Mouse (Mus musculus): ENCODE data around the gene B3galt4. TPM values are rescaled to one million over a fixed set of nuclear protein-coding genes. Genes with fewer than 3 reads are reported as not detected.
A peak's percentile ranks its signal among the peaks of the same experiment; 100 is the strongest.
"Not testable (repeated sequence)": the region's sequence is repeated elsewhere in the genome, so short reads cannot be mapped to it uniquely, and the experiment has no call there.

B3galt4 gene
- polyA plus RNA-seq, 1 experiment from 2014 or later, result 8.0 TPM

- H3K27ac ChIP-seq, result no peak overlapping the region
- no peak for ATAC-seq (ENCODE audit: low FRiP score, low read depth)
Measured at GRCm38 (mm10) chr17:33962876-33963275, 11.6 kb upstream of the B3galt4 start.

GRCm38 (mm10) chr17:33959948-33960347, 8.7 kb upstream of the B3galt4 start:
- peaks cover 10% of the 10 kb centered on the region for H3K4me1 ChIP-seq
- H3K27ac ChIP-seq, result no peak overlapping the region
- H3K9me3 ChIP-seq, result no peaks in the 10 kb centered on the region
- no peak overlapping the region for H3K4me2 ChIP-seq (replicated peaks)
- H3K36me3 ChIP-seq, result peaks cover 66% of the 10 kb centered on the region
- no peaks in the 10 kb centered on the region for H3K27me3 ChIP-seq
- no peak overlapping the region for H3K9ac ChIP-seq
- WGBS, result 92% methylated on average over 15 of the region's 15 CpGs
- no peak for ATAC-seq (ENCODE audit: low FRiP score, low read depth)
- H3K4me3 ChIP-seq, result no peak overlapping the region

More at GRCm38 (mm10) chr17:33962876-33963275, 11.6 kb upstream of the B3galt4 start:
- H3K4me2 ChIP-seq (replicated peaks), result no peak overlapping the region
- H3K4me3 ChIP-seq, result no peak overlapping the region
- H3K9me3 ChIP-seq, result no peaks in the 10 kb centered on the region
- peaks cover 82% of the 10 kb centered on the region for H3K36me3 ChIP-seq
- 89% methylated on average over 7 of the region's 7 CpGs for WGBS
- H3K27me3 ChIP-seq, result no peaks in the 10 kb centered on the region
- H3K4me1 ChIP-seq, result no peaks in the 10 kb centered on the region
- no peak overlapping the region for H3K9ac ChIP-seq

- ATAC-seq (ENCODE audit: low FRiP score, low read depth), result no peak
- peaks cover 17% of the 10 kb centered on the region for H3K4me1 ChIP-seq
- 95% methylated on average over 13 of the region's 13 CpGs for WGBS
Measured at GRCm38 (mm10) chr17:33959135-33959534, 7.8 kb upstream of the B3galt4 start.

GRCm38 (mm10) chr17:33958451-33958850, 7.2 kb upstream of the B3galt4 start:
- no peaks in the 10 kb centered on the region for H3K27me3 ChIP-seq
- H3K9me3 ChIP-seq, result no peaks in the 10 kb centered on the region
- H3K4me2 ChIP-seq (replicated peaks), result no peak overlapping the region
- H3K36me3 ChIP-seq, result peaks cover 69% of the 10 kb centered on the region
- ATAC-seq (ENCODE audit: low FRiP score, low read depth), result no peak
- no peak overlapping the region for H3K9ac ChIP-seq
- peaks cover 24% of the 10 kb centered on the region for H3K4me1 ChIP-seq
- WGBS, result 94% methylated on average over 11 of the region's 11 CpGs
- no peak overlapping the region for H3K4me3 ChIP-seq
- H3K27ac ChIP-seq, result no peak overlapping the region

More at GRCm38 (mm10) chr17:33959135-33959534, 7.8 kb upstream of the B3galt4 start:
- H3K4me2 ChIP-seq (replicated peaks), result no peak overlapping the region
- H3K27me3 ChIP-seq, result no peaks in the 10 kb centered on the region
- no peaks in the 10 kb centered on the region for H3K9me3 ChIP-seq
- no peak overlapping the region for H3K9ac ChIP-seq
- no peak overlapping the region for H3K27ac ChIP-seq
- peaks cover 69% of the 10 kb centered on the region for H3K36me3 ChIP-seq
- no peak overlapping the region for H3K4me3 ChIP-seq

DNA sequence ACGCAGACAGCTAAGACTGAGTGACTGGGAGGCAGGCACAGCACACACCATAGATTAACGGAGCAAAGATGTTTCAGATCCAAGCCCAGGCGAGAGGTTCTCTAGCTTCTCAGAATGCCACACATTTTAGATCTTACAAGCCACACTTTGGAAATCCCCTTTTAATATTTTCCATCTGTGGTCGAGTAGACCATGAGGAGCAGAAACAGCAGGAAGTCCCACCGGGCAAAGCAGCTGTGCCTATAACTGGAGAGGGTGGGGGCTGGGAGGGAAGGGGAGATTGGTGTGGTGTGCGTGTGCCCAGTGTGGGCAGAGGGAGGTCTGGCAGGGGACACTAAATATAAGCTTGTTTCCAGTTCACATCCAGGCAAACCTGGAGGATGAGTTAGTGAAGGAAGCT, 6.2 kb upstream of the B3galt4 start:
- 54% methylated on average over 6 of the region's 6 CpGs for WGBS
- peaks cover 34% of the 10 kb centered on the region for H3K4me1 ChIP-seq
- no peak overlapping the region for H3K4me3 ChIP-seq
- no peak overlapping the region for H3K4me2 ChIP-seq (replicated peaks)
- peaks cover 69% of the 10 kb centered on the region for H3K36me3 ChIP-seq
- H3K27ac ChIP-seq, result no peak overlapping the region
- H3K9ac ChIP-seq, result 0 out of 2 replicates have a peak overlapping the region, but pooled peaks have one; percentile 13
- ATAC-seq (ENCODE audit: low FRiP score, low read depth), result no peak
- no peaks in the 10 kb centered on the region for H3K27me3 ChIP-seq
- no peaks in the 10 kb centered on the region for H3K9me3 ChIP-seq

- Histone ChIP-seq H3K27me3 (no peaks in the 10 kb centered on the region), H3K4me2 (replicated peaks) (peak overlapping the region; percentile 83), H3K9ac (peak overlapping the region; percentile 83), H3K4me3 (peak overlapping the region; percentile 93), H3K27ac (peak overlapping the region; percentile 64), H3K9me3 (no peaks in the 10 kb centered on the region), H3K36me3 (peaks cover 68% of the 10 kb centered on the region), H3K4me1 (peaks cover 45% of the 10 kb centered on the region)
- 5% methylated on average over 10 of the region's 10 CpGs for WGBS
- ATAC-seq (ENCODE audit: low FRiP score, low read depth), result no peak
Measured at GRCm38 (mm10) chr17:33956336-33956735, 5.0 kb upstream of the B3galt4 start.

GRCm38 (mm10) chr17:33955555-33956214, 4.4 kb upstream of the B3galt4 start, which contains the start of the genes Vps52 and Rps18:
Gene Vps52, plus strand, starts transcription at chr17:33955812.
Gene Rps18, minus strand, starts transcription at chr17:33956001.
- H3K27ac ChIP-seq, result peak within 1 kb of the TSS; percentile 95
- peaks cover 51% of the 10 kb centered on the region for H3K4me1 ChIP-seq
- no peaks in the 10 kb centered on the region for H3K9me3 ChIP-seq
- H3K27me3 ChIP-seq, result no peaks in the 10 kb centered on the region
- peak within 1 kb of the TSS; percentile 99 for H3K4me2 ChIP-seq (replicated peaks)
- peak within 1 kb of the TSS; percentile 99 for H3K9ac ChIP-seq
- peaks cover 61% of the 10 kb centered on the region for H3K36me3 ChIP-seq
- WGBS, result under 1% methylated on average over 50 of the region's 50 CpGs
- H3K4me3 ChIP-seq, result peak within 1 kb of the TSS; percentile 93
- peak; percentile 89 for ATAC-seq (ENCODE audit: low FRiP score, low read depth)

DNA sequence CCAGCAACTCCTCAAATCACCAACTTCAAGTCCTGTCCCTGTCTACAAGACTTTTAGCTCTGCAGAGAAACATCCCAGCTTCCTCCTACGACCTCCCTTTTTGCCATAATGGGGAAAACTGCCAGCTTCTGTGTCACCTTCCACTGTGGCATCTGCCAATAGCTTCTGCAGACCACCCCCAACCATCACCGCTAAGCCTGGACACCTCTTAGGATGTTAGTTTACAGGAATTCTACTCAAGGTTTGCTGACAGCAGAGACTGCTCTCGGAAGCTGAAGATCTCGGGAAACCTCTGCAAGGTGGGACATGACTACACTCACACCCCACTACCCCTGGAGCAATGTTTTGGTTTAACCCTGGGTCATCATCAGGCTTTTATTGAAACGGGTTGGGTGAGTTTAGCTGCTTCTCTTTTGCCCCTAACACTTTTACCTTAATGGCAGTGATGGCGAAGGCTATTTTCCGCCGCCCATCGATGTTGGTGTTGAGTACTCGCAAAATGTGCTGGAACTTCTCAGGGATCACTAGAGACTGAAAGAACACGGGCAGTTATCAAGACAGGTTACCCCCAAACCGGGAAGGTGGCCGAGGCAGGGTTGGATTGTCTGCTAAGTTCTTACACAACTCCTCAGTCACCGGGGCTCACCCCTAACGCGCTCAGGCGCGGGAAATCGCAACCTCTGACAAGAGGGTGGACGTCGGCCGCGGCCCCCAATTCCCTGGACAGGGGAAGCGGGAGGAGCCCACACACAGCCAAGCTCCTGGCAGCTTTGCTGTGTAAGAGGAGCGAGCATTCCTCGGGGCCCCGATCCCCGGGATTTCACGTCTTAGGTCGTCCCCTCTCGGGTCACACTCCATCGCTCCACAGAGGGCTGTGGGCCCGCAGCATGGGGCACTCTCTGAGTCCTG, 3.6 kb upstream of the B3galt4 start:
- Histone ChIP-seq H3K9ac (peak overlapping the region; percentile 99), H3K27me3 (no peaks in the 10 kb centered on the region), H3K4me2 (replicated peaks) (peak overlapping the region; percentile 99), H3K4me3 (peak overlapping the region; percentile 93), H3K9me3 (no peaks in the 10 kb centered on the region), H3K4me1 (peaks cover 58% of the 10 kb centered on the region), H3K36me3 (peaks cover 57% of the 10 kb centered on the region), H3K27ac (peak overlapping the region; percentile 95)
- WGBS, result 1% methylated on average over 33 of the region's 33 CpGs
- ATAC-seq (ENCODE audit: low FRiP score, low read depth), result peak; percentile 10; the same call in 1 of the 2 replicates

DNA sequence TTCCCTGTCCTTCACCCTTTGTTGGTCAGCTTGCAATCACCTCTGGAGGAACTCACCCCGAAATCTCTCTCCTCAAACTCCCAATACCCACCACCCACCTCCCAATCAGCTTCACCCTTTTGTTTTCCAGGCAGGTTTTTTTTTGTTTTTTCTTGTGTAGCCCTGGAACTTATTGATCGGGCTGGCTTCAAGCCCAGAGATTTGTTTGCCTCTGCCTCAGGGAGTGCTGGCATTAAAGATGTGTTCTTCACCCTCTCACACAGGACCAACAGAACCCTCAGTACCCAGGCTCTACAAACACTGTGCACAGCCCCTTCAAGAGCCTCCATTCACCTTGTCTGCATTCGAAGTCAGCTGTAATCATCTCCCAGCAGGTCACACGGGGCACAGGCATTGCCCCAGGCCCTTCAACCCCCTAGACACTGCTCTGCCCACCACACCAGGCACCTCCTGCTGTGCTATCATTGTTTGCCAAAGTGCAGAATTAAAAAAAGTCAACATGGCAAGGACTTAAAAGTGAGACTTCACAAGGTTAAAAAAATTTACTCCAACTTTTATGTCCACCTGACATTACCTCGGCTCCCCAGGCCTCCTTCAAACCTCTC, 2.8 kb upstream of the B3galt4 start:
- peaks cover 57% of the 10 kb centered on the region for H3K36me3 ChIP-seq
- H3K4me2 ChIP-seq (replicated peaks), result peak overlapping the region; percentile 99
- peaks cover 63% of the 10 kb centered on the region for H3K4me1 ChIP-seq
- peak overlapping the region; percentile 95 for H3K27ac ChIP-seq
- no peaks in the 10 kb centered on the region for H3K27me3 ChIP-seq
- no peak for ATAC-seq (ENCODE audit: low FRiP score, low read depth)
- peak overlapping the region; percentile 93 for H3K4me3 ChIP-seq
- WGBS, result 42% methylated on average over 5 of the region's 5 CpGs
- peak overlapping the region; percentile 99 for H3K9ac ChIP-seq
- H3K9me3 ChIP-seq, result no peaks in the 10 kb centered on the region

- H3K9ac ChIP-seq, result peak overlapping the region; percentile 99
- no peak overlapping the region for H3K27ac ChIP-seq
- ATAC-seq (ENCODE audit: low FRiP score, low read depth), result no peak
- H3K27me3 ChIP-seq, result no peaks in the 10 kb centered on the region
- H3K36me3 ChIP-seq, result peaks cover 57% of the 10 kb centered on the region
- peak overlapping the region; percentile 93 for H3K4me3 ChIP-seq
- peaks cover 63% of the 10 kb centered on the region for H3K4me1 ChIP-seq
- no peaks in the 10 kb centered on the region for H3K9me3 ChIP-seq
- peak overlapping the region; percentile 99 for H3K4me2 ChIP-seq (replicated peaks)
- 78% methylated on average over 3 of the region's 3 CpGs for WGBS
Measured at GRCm38 (mm10) chr17:33953310-33953709, 2.0 kb upstream of the B3galt4 start.

DNA sequence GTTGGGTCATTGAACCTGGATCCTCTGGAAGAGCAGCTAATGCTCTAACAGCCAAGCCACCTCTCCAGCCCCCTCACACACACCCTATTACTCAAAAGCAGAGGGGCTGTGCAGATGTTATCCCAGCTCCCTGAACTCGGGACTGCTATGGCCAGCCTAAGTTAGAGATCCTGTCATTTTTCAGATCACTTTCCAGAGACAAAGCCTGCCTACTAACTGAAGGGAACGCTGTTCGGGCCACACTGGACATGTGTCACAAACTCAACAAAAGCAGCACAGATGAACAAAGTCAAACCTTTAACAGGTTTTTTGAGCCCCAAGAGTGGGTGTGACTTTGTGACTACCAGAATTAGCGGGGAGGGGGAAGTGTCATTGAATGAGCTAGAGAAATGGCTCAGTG, 1.6 kb upstream of the B3galt4 start:
- H3K4me2 ChIP-seq (replicated peaks), result peak overlapping the region; percentile 99
- peak overlapping the region; percentile 93 for H3K4me3 ChIP-seq
- H3K4me1 ChIP-seq, result peaks cover 63% of the 10 kb centered on the region
- peak overlapping the region; percentile 99 for H3K9ac ChIP-seq
- no peak for ATAC-seq (ENCODE audit: low FRiP score, low read depth)
- H3K9me3 ChIP-seq, result no peaks in the 10 kb centered on the region
- peaks cover 57% of the 10 kb centered on the region for H3K36me3 ChIP-seq
- H3K27me3 ChIP-seq, result no peaks in the 10 kb centered on the region
- no peak overlapping the region; the same call in 1 of the 2 replicates for H3K27ac ChIP-seq
- 80% methylated on average over 4 of the region's 4 CpGs for WGBS

DNA sequence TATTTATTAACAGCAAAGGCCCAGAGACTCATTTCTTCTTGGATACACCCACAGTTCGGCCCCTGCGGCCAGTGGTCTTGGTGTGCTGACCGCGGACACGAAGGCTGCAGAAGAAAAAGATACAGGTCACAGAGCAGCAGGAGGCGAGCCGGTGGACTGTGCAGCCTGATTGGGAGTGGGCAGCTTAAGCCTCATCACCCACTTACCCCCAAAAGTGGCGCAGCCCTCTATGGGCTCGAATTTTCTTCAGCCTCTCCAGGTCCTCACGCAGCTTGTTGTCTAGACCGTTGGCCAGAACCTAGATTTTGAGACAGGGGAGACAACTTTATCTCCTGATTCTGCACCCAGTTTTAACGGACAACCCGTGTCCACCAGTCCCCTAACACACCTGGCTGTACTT, 727 bp upstream of the B3galt4 start:
- peak overlapping the region; percentile 51 for H3K4me3 ChIP-seq
- 75% methylated on average over 13 of the region's 13 CpGs for WGBS
- not testable (repeated sequence) for ATAC-seq (ENCODE audit: low FRiP score, low read depth); H3K27me3 ChIP-seq; H3K9me3 ChIP-seq; H3K27ac ChIP-seq
- H3K36me3 ChIP-seq, result peaks cover 64% of the 10 kb centered on the region
- H3K4me1 ChIP-seq, result peaks cover 58% of the 10 kb centered on the region
- H3K4me2 ChIP-seq (replicated peaks), result peak overlapping the region; percentile 92
- H3K9ac ChIP-seq, result peak overlapping the region; percentile 99

Measured in limb, embryonic 13.5 days (tissue).